Mouse (Mus musculus) lung, adult 2 months (tissue): ENCODE measurements around the gene Rhod. TPM values are rescaled to one million over a fixed set of nuclear protein-coding genes. Genes with fewer than 3 reads are reported as not detected.

ENCODE experiments used
- DNase-seq: peaks from one replicate; pipeline ENCODE4 v3.0.0; 2022
- H3K4me1 ChIP-seq: fragments of 200-500 bp; 2 replicates; pipeline ENCODE4 v1.6.1; 2011; ENCODE audit warnings: low read length; ENCODE audit not compliant: control insufficient read depth, insufficient read depth
- H3K4me3 ChIP-seq: fragments of 200-500 bp; replicated peaks from 2 replicates; pipeline ENCODE3; 2011; ENCODE audit warnings: low read depth, mild to moderate bottlenecking, control low read depth, low read length; ENCODE audit errors: extremely low read depth
- CTCF ChIP-seq: fragments of 200-500 bp; IDR thresholded peaks from 2 replicates; pipeline ENCODE4 v1.5.1; 2011; ENCODE audit warnings: mild to moderate bottlenecking, low read length, control low read depth; ENCODE audit not compliant: insufficient read depth
- POLR2A ChIP-seq: fragments of 200-500 bp; IDR thresholded peaks from 2 replicates; pipeline ENCODE4 v1.6.1; 2011; ENCODE audit warnings: low read depth, mild to moderate bottlenecking, control low read depth, low read length, borderline replicate concordance; ENCODE audit errors: extremely low read depth
- WGBS: fragments of 180-500 bp; shearing (Covaris S2); methylation state at CpG from one replicate; pipeline ENCODE4 v1.1.7; 2018; 5-methylcytosine and 5-hydroxymethylcytosine counted together
- polyA plus RNA-seq: library from polyadenylated mRNA; depleted of rRNA; stranded (reverse); fragments of >200 nt; gene quantifications from 2 replicates; pipeline ENCODE4 v1.2.3, GENCODE M21; 2012; rRNA removed

Gene Rhod
- 11.4 and 17.5 TPM in 2 replicates for polyA plus RNA-seq

GRCm38 (mm10) chr19:4439161-4439801, at the start of gene Rhod:
Rhod (minus strand) TSS chr19:4439432.
- 2% methylated on average over 51 of the region's 51 CpGs for WGBS
- TF ChIP-seq CTCF: no peak
- no peak for TF ChIP-seq POLR2A
- DNase-seq: peak; percentile 77
- Histone ChIP-seq H3K4me1 (peaks cover 23% of the 10 kb centered on the region), H3K4me3 (peak within 1 kb of the TSS; percentile 87)

GRCm38 (mm10) chr19:4487877-4488276, 48.6 kb upstream of the Rhod start:
- peak; percentile 46 for DNase-seq
- 59% methylated on average over 2 of the region's 2 CpGs for WGBS
- no peaks in the 10 kb centered on the region for H3K4me1 ChIP-seq
- no peak overlapping the region for H3K4me3 ChIP-seq
- TF ChIP-seq POLR2A (no peak), CTCF (no peak)

- no peak for TF ChIP-seq CTCF
- TF ChIP-seq POLR2A: no peak
- Histone ChIP-seq H3K4me1 (no peaks in the 10 kb centered on the region), H3K4me3 (no peak overlapping the region)
- DNase-seq: no peak
- 18% methylated on average over 5 of the region's 5 CpGs for WGBS
Observed at GRCm38 (mm10) chr19:4485006-4485405, 45.8 kb upstream of the Rhod start.

- DNase-seq: no peak
- WGBS: 83% methylated on average over 3 of the region's 3 CpGs
Observed at GRCm38 (mm10) chr19:4482111-4482859, 43.1 kb upstream of the Rhod start.

GRCm38 (mm10) chr19:4481326-4481725, 42.1 kb upstream of the Rhod start:
- Histone ChIP-seq H3K4me1 (peaks cover 4% of the 10 kb centered on the region; the same call in 1 of the 2 replicates), H3K4me3 (no peak overlapping the region)
- 20% methylated on average over 4 of the region's 4 CpGs for WGBS
- no peak for DNase-seq
- TF ChIP-seq CTCF (no peak), POLR2A (no peak)

More at GRCm38 (mm10) chr19:4482111-4482859, 43.1 kb upstream of the Rhod start:
- TF ChIP-seq CTCF (no peak), POLR2A (no peak)
- Histone ChIP-seq H3K4me1 (peaks cover 4% of the 10 kb centered on the region; the same call in 1 of the 2 replicates), H3K4me3 (no peak overlapping the region)

GRCm38 (mm10) chr19:4480041-4480440, 40.8 kb upstream of the Rhod start:
- TF ChIP-seq CTCF (no peak), POLR2A (no peak)
- no peak for DNase-seq
- H3K4me1 ChIP-seq: peaks cover 4% of the 10 kb centered on the region; the same call in 1 of the 2 replicates
- no peak overlapping the region for H3K4me3 ChIP-seq
- WGBS: 90% methylated on average over 2 of the region's 2 CpGs

- DNase-seq: no peak
- TF ChIP-seq POLR2A (no peak), CTCF (no peak)
- H3K4me3 ChIP-seq: no peak overlapping the region
- WGBS: 35% methylated on average over 1 of the region's 1 CpGs
- peaks cover 4% of the 10 kb centered on the region; the same call in 1 of the 2 replicates for H3K4me1 ChIP-seq
Observed at GRCm38 (mm10) chr19:4478190-4478516, 38.9 kb upstream of the Rhod start.

- DNase-seq: peak; percentile 37
- 8% methylated on average over 21 of the region's 21 CpGs for WGBS
- H3K4me1 ChIP-seq: peaks cover 4% of the 10 kb centered on the region; the same call in 1 of the 2 replicates
- H3K4me3 ChIP-seq: no peak within 1 kb of the TSS
- TF ChIP-seq CTCF (no peak), POLR2A (no peak)
Observed at GRCm38 (mm10) chr19:4477345-4478189, 38.3 kb upstream of the Rhod start, which contains the start of gene Syt12. Syt12 (minus strand) TSS chr19:4477447.
